Mouse (Mus musculus): ENCODE data around the gene Cxxc4. TPM values are rescaled to one million over a fixed set of nuclear protein-coding genes. Genes with fewer than 3 reads are reported as not detected.

Gene Cxxc4
- polyA plus RNA-seq, 1 experiment = 0.02 TPM

- no peaks in the 10 kb centered on the region for H3K27me3 ChIP-seq (ENCODE audit: control insufficient read depth, insufficient read depth, insufficient read length)
- H3K36me3 ChIP-seq (ENCODE audit: control insufficient read depth, insufficient read depth) = no peaks in the 10 kb centered on the region
- no peak overlapping the region for H3ac ChIP-seq (ENCODE audit: control insufficient read depth, insufficient read length, low read depth)
- H3K79me2 ChIP-seq (ENCODE audit: control insufficient read depth, insufficient read depth) = no peaks in the 10 kb centered on the region
- no peaks in the 10 kb centered on the region for H3K79me3 ChIP-seq (ENCODE audit: low read depth)
- no peak overlapping the region for H3K4me3 ChIP-seq (ENCODE audit: insufficient read depth, poor library complexity, severe bottlenecking)
- TF ChIP-seq USF1 (IDR thresholded peaks at IDR 0.05; ENCODE audit: low read depth) = no peak
- no peak for TF ChIP-seq MYOG (IDR thresholded peaks at IDR 0.05; ENCODE audit: control insufficient read depth, extremely low read depth, insufficient read length)
- no peak for TF ChIP-seq MAX (IDR thresholded peaks at IDR 0.05)
- no peak for TF ChIP-seq FOSL1 (IDR thresholded peaks at IDR 0.05; ENCODE audit: insufficient read depth, low read length, poor library complexity, severe bottlenecking)
- TF ChIP-seq CEBPB (IDR thresholded peaks at IDR 0.05; ENCODE audit: low read depth) = no peak
- no peak for TF ChIP-seq CTCF (IDR thresholded peaks at IDR 0.05; ENCODE audit: control insufficient read depth, insufficient read depth, insufficient read length)
- no peak for TF ChIP-seq MYOD1 (IDR thresholded peaks at IDR 0.05; ENCODE audit: control insufficient read depth, insufficient read length, low read depth)
Measured at GRCm38 (mm10) chr3:134259300-134259699, 23.0 kb downstream of the Cxxc4 start.

DNA sequence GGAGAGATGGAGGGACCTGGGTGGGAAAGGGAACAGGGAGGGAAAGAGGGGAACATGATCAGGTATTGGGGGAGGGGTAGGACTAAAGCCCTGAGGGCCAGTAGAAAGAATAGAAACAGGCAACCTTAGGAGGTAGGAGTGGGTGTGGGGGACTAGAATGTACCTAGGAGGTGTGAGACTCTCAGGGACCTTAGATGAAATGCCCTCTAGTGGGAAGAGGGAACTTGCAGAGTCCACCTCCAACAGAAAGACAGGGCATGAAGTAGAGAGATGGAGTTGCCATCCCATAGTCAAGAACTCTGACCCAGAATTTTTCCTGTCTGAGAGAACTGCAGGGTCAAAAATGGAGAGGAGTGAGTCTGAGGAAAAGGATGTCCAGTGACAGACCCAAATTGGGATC lies 43.4 kb downstream of the Cxxc4 start:
- Histone ChIP-seq H3K79me2 (ENCODE audit: control insufficient read depth, insufficient read depth) (no peaks in the 10 kb centered on the region), H3K36me3 (ENCODE audit: control insufficient read depth, insufficient read depth) (no peaks in the 10 kb centered on the region), H3ac (ENCODE audit: control insufficient read depth, insufficient read length, low read depth) (no peak overlapping the region), H3K27me3 (ENCODE audit: control insufficient read depth, insufficient read depth, insufficient read length) (no peaks in the 10 kb centered on the region), H3K79me3 (ENCODE audit: low read depth) (no peaks in the 10 kb centered on the region), H3K4me3 (ENCODE audit: insufficient read depth, poor library complexity, severe bottlenecking) (no peak overlapping the region)
- TF ChIP-seq CEBPB (IDR thresholded peaks at IDR 0.05; ENCODE audit: low read depth) (no peak), FOSL1 (IDR thresholded peaks at IDR 0.05; ENCODE audit: insufficient read depth, low read length, poor library complexity, severe bottlenecking) (no peak), MYOD1 (IDR thresholded peaks at IDR 0.05; ENCODE audit: control insufficient read depth, insufficient read length, low read depth) (no peak), MYOG (IDR thresholded peaks at IDR 0.05; ENCODE audit: control insufficient read depth, extremely low read depth, insufficient read length) (no peak), USF1 (IDR thresholded peaks at IDR 0.05; ENCODE audit: low read depth) (no peak), CTCF (IDR thresholded peaks at IDR 0.05; ENCODE audit: control insufficient read depth, insufficient read depth, insufficient read length) (no peak), MAX (IDR thresholded peaks at IDR 0.05) (no peak)

GRCm38 (mm10) chr3:134281527-134282370 lies 45.5 kb downstream of the Cxxc4 start:
- Histone ChIP-seq H3ac (ENCODE audit: control insufficient read depth, insufficient read length, low read depth) (no peak overlapping the region), H3K79me3 (ENCODE audit: low read depth) (no peaks in the 10 kb centered on the region), H3K27me3 (ENCODE audit: control insufficient read depth, insufficient read depth, insufficient read length) (no peaks in the 10 kb centered on the region), H3K4me3 (ENCODE audit: insufficient read depth, poor library complexity, severe bottlenecking) (no peak overlapping the region), H3K36me3 (ENCODE audit: control insufficient read depth, insufficient read depth) (no peaks in the 10 kb centered on the region), H3K79me2 (ENCODE audit: control insufficient read depth, insufficient read depth) (no peaks in the 10 kb centered on the region)
- TF ChIP-seq USF1 (IDR thresholded peaks at IDR 0.05; ENCODE audit: low read depth) = no peak
- TF ChIP-seq MAX (IDR thresholded peaks at IDR 0.05) = no peak
- no peak for TF ChIP-seq FOSL1 (IDR thresholded peaks at IDR 0.05; ENCODE audit: insufficient read depth, low read length, poor library complexity, severe bottlenecking)
- TF ChIP-seq MYOD1 (IDR thresholded peaks at IDR 0.05; ENCODE audit: control insufficient read depth, insufficient read length, low read depth) = no peak
- TF ChIP-seq CEBPB (IDR thresholded peaks at IDR 0.05; ENCODE audit: low read depth) = no peak
- no peak for TF ChIP-seq MYOG (IDR thresholded peaks at IDR 0.05; ENCODE audit: control insufficient read depth, extremely low read depth, insufficient read length)
- no peak for TF ChIP-seq CTCF (IDR thresholded peaks at IDR 0.05; ENCODE audit: control insufficient read depth, insufficient read depth, insufficient read length)

DNA sequence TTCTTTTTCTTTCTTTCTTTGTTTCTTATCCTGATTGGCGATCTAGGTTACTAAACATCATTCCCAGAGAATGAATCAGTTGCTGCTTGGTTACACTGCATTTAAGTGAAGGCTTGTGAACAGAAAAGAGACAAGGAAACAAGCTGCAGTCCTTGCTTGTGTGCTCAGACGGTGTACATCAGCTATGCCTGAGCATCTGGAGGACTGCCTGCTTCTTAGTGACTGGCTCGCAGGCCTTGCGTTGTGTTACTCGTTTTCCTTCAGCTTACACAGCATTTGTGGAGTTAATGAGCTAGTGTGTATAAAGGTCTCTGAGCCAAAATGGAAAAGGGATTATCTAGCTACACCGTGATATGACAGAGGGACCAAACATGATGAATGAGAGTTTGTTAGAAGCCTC lies 58.9 kb downstream of the Cxxc4 start:
- TF ChIP-seq MAX (IDR thresholded peaks at IDR 0.05) = no peak
- no peak for TF ChIP-seq CEBPB (IDR thresholded peaks at IDR 0.05; ENCODE audit: low read depth)
- TF ChIP-seq USF1 (IDR thresholded peaks at IDR 0.05; ENCODE audit: low read depth) = no peak
- no peak for TF ChIP-seq MYOD1 (IDR thresholded peaks at IDR 0.05; ENCODE audit: control insufficient read depth, insufficient read length, low read depth)
- no peak for TF ChIP-seq MYOG (IDR thresholded peaks at IDR 0.05; ENCODE audit: control insufficient read depth, extremely low read depth, insufficient read length)
- TF ChIP-seq FOSL1 (IDR thresholded peaks at IDR 0.05; ENCODE audit: insufficient read depth, low read length, poor library complexity, severe bottlenecking) = no peak
- TF ChIP-seq CTCF (IDR thresholded peaks at IDR 0.05; ENCODE audit: control insufficient read depth, insufficient read depth, insufficient read length) = no peak
- no peaks in the 10 kb centered on the region for H3K27me3 ChIP-seq (ENCODE audit: control insufficient read depth, insufficient read depth, insufficient read length)
- H3K79me3 ChIP-seq (ENCODE audit: low read depth) = no peaks in the 10 kb centered on the region
- no peaks in the 10 kb centered on the region for H3K79me2 ChIP-seq (ENCODE audit: control insufficient read depth, insufficient read depth)
- H3K36me3 ChIP-seq (ENCODE audit: control insufficient read depth, insufficient read depth) = no peaks in the 10 kb centered on the region
- H3ac ChIP-seq (ENCODE audit: control insufficient read depth, insufficient read length, low read depth) = no peak overlapping the region
- no peak overlapping the region for H3K4me3 ChIP-seq (ENCODE audit: insufficient read depth, poor library complexity, severe bottlenecking)

- no peak overlapping the region for H3K4me3 ChIP-seq (ENCODE audit: insufficient read depth, poor library complexity, severe bottlenecking)
Measured at GRCm38 (mm10) chr3:134302681-134303491, 66.6 kb downstream of the Cxxc4 start.

More at GRCm38 (mm10) chr3:134302681-134303491, 66.6 kb downstream of the Cxxc4 start:
- Histone ChIP-seq H3K36me3 (ENCODE audit: control insufficient read depth, insufficient read depth) (no peaks in the 10 kb centered on the region), H3K79me3 (ENCODE audit: low read depth) (no peaks in the 10 kb centered on the region), H3K79me2 (ENCODE audit: control insufficient read depth, insufficient read depth) (no peaks in the 10 kb centered on the region), H3ac (ENCODE audit: control insufficient read depth, insufficient read length, low read depth) (no peak overlapping the region), H3K27me3 (ENCODE audit: control insufficient read depth, insufficient read depth, insufficient read length) (no peaks in the 10 kb centered on the region)
- no peak for TF ChIP-seq USF1 (IDR thresholded peaks at IDR 0.05; ENCODE audit: low read depth)
- TF ChIP-seq FOSL1 (IDR thresholded peaks at IDR 0.05; ENCODE audit: insufficient read depth, low read length, poor library complexity, severe bottlenecking) = no peak
- TF ChIP-seq MYOD1 (IDR thresholded peaks at IDR 0.05; ENCODE audit: control insufficient read depth, insufficient read length, low read depth) = no peak
- TF ChIP-seq MAX (IDR thresholded peaks at IDR 0.05) = no peak
- TF ChIP-seq CTCF (IDR thresholded peaks at IDR 0.05; ENCODE audit: control insufficient read depth, insufficient read depth, insufficient read length) = no peak
- no peak for TF ChIP-seq CEBPB (IDR thresholded peaks at IDR 0.05; ENCODE audit: low read depth)
- no peak for TF ChIP-seq MYOG (IDR thresholded peaks at IDR 0.05; ENCODE audit: control insufficient read depth, extremely low read depth, insufficient read length)
